Mouse (Mus musculus) MN1 (cell line): ENCODE results near the gene Nkain2.
"Not testable (repeated sequence)": the region's sequence is repeated elsewhere in the genome, so short reads cannot be mapped to it uniquely, and the experiment has no call there.

Experiments used
- DNase-seq: peaks from one replicate; pipeline ENCODE4 v3.0.0-alpha.2; 2016; ENCODE audit warnings: low spot score

The Nkain2 gene

GRCm38 (mm10) chr10:32889652-32890506 lies at the start of gene Nkain2:
Gene Nkain2 (minus strand): TSS chr10:32890462.
- no peak for DNase-seq

- DNase-seq: no peak
Observed at GRCm38 (mm10) chr10:32939853-32940252, 49.6 kb upstream of the Nkain2 start.

GRCm38 (mm10) chr10:32895093-32895492 lies 4.8 kb upstream of the Nkain2 start:
- no peak for DNase-seq

- no peak for DNase-seq
Observed at GRCm38 (mm10) chr10:32890507-32891131, 357 bp upstream of the Nkain2 start.

DNA sequence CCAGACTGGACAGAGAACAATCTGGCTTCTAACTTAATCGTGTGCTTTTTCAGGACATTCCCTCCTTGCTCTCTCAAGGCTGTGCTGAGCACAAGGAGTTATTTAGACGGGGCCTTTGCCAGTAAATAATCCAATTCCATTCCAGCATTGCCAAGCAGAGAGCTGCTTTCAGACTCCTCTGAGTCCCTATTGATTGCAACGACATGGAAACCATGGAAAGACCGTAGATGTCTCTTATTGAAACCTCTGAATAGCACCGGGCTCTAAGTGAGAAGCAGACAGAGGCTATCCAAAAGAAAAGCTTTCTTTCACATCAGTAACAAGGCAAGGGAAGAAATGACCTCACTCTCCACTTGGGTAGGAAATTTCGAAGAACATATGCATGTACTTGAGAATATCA lies 8.3 kb downstream of the Nkain2 start:
- DNase-seq: no peak

- DNase-seq: no peak
Observed at GRCm38 (mm10) chr10:32870691-32871406, 19.4 kb downstream of the Nkain2 start.

DNA sequence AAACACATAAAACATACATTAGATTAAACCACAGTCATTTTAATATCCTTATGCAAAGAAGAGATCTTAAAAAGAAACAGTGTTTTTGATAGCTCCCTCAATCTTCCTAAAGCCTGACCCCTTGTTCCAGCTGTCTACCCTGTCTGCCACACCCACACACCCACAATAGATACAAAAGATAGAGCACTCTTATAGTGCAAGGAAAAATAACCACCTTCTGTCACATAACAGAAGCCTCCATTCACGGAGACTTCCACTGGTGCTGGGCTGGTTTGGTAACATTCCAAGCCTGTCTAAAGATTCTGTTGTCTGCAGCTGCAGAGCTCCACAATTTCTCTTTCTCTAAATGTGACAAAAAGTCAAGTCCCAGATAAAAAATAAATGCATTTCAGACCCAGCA lies 20.7 kb downstream of the Nkain2 start:
- DNase-seq: no peak

DNA sequence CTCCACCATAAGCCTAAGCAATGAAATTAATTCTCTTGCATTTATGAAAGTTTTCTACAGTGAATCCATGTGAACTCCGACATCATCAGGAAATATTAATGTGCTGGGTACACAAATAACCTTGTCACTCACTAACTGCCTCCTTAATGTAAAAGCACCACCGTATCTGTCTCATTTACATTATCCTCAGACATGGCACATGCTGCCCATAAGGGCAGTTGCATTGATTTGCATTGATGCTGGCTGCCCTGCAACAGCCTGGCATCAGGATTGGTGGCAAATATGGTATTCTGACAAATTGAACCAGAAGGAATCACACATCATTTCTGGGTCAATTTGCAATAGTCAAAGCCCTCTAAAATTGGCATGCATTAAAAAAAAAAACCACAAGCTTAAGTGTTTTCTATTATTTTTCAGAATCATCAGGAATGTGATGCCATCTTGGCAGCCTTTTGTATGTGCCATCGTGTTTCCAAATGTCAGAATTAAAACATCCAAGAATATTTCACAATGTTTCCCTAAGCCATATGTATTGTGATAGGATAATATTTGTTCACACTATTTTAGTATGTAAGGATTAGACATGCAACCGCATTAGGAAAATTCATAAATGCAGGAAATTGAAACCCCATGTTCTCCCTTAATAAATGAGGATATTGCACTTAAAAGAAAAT lies 74.9 kb downstream of the Nkain2 start:
- no peak for DNase-seq

DNA sequence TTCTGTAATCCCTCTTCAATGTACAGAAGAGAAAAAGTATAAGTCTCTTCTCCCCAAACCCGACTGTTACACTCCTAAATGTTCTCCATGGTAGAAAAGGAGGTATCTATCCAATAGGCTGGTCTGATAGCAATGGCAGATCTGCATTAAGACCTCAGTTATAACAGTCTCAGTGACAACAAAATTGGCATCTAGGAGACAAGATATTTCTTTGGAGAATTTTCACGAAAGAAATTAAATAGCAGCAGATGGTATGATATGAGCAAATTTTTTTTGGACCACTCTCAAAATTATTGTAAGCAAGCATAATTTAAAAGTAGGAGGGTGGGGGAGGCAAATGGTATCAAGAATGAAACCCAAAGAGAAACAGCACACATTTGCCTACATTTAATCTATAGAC lies 94.0 kb downstream of the Nkain2 start:
- no peak for DNase-seq

DNA sequence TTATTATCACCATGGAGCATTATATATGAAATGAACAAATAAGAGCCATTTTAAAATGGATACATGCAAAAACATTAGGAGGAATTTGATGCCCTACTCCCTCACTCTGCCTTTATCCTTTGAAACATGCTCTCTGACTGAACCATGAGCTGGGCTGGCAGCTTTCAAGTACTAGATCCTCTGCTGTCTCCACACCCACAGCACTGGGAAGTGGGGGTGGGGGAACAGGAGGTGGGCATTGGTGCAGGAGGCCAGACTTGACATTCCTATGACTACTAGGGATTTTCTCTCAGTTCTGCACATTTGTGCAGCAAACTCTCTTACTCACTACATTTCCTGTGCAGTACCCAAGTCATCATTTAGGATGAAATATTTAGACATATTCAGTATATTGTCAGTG lies 99.7 kb downstream of the Nkain2 start:
- DNase-seq: no peak

DNA sequence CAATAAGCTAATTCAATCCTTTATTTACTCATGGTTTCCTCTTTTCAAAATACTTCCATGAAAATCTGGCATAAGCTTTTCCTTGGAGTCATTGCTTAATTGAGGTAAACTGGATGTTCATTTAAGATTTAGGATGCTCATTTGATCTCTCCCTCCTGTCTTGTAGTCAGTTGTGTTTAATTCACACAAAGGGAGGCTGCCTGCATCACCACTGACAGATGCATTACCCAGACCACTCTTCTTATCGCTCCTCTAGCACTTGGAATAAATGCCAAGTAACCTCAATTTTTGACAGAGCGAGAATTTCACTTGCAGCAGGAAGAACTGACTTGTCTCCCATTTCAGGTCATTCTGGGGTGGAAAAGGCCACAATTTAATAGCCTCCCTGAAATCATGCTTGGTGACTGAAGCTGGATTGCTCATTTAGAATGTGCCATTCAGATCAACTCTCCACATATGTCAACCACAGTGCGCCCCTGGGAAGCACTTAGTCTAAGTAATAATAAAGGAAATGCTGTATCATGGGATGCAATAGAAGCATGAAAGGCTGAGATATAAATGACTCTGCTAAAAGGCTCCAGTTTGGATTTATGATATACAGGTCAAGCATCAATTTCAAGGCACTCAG lies 107.4 kb downstream of the Nkain2 start:
- DNase-seq: no peak

DNA sequence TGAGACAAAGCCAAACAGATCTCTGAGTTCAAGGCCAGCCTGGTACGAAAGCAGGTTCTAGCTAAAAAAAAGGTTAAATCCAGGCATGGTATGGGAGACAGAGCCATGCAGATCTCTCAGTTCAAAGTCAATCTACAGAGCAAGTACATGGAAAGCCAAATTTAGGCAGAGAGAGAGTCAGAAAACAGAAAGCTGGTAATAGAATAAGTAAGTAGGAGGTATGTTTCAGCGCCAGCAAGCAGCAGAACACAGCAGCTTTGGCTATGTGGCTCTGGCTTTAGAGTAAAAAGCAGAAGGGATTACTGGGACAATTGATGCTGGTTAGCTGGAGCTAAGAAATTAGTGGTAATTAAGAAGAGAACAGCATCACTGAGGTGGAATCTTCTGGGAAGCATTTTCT lies 151.3 kb downstream of the Nkain2 start:
- no peak for DNase-seq

GRCm38 (mm10) chr10:32706579-32706978 lies 183.7 kb downstream of the Nkain2 start:
- DNase-seq: not testable (repeated sequence)

GRCm38 (mm10) chr10:32696661-32697060 lies 193.6 kb downstream of the Nkain2 start:
- no peak for DNase-seq

DNA sequence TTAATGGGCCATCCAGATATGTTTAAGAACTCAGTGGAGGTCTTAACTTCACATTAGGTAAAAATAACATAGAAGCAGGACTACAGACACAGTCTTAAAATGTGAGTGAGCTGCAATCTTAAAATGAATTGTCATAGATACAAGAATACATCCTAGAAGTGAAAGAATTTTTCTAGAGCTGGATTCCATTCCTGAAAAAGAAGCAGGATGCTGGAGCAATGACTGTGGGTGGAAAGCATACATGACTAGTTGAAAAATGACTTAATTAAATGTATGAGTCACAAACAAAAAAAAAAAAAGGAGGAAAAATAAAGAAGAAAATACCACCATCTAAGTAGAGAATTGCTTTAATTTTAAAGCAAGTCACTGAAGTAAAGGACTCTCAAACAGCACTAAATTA lies 205.7 kb downstream of the Nkain2 start:
- no peak for DNase-seq

DNA sequence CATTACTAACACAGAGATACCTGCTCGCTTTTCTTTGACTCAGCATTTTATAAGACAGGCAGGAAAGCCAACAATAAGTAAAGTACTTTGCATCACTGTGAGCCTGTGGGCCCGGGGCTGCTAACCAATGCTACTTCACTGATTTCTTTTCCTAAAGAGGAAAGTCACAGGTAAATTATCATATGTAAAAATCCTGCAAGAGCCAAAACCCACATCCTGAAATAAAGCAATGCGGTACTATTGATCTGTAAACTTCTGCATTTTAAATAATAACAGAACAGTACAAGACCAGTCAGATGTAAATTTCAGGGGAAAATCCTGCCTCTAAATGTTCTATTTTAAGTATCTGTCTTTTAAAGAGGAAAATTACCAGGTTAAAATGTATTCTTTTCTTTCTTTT lies 250.0 kb downstream of the Nkain2 start:
- no peak for DNase-seq

DNA sequence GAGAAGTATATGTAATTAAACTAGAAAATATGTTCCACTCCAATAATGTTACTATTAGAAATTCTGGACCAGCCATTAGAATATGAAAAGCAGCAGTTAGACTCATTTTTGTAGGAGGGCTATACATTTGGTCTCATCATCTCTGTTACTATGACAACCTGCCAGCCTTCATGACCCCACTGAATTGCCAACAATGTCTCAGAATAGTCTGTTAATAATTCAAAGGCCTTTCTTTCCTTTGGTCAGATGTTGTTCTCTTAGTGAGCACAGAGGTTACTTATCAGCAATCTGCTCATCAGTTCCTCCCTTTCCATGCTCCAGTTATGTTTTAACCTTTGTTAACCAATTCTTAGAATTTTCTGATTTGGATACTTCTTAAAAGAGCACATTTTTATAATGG lies 251.1 kb downstream of the Nkain2 start:
- no peak for DNase-seq

DNA sequence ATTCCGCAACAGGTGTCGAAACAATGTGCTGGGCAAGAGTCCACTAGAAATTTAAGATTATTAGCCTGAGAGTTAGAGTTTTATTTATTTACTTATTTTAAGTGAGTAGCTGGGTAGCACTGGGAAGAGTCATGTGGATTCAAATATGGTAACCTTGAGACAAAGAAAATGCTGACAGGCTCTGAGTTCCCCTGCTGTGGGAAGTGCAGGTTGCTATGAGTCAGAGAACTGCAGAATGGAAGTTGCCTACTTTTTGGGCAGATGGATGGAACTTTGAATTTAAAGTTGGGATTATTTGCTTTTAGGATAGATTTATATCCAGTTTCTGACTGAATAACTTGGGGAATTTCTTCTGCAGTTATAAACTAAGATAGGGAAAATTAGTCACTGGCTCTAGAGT lies 259.2 kb downstream of the Nkain2 start:
- DNase-seq: no peak

- DNase-seq: no peak
Observed at GRCm38 (mm10) chr10:32604448-32604847, 285.8 kb downstream of the Nkain2 start.

GRCm38 (mm10) chr10:32602798-32603197 lies 287.5 kb downstream of the Nkain2 start:
- no peak for DNase-seq

DNA sequence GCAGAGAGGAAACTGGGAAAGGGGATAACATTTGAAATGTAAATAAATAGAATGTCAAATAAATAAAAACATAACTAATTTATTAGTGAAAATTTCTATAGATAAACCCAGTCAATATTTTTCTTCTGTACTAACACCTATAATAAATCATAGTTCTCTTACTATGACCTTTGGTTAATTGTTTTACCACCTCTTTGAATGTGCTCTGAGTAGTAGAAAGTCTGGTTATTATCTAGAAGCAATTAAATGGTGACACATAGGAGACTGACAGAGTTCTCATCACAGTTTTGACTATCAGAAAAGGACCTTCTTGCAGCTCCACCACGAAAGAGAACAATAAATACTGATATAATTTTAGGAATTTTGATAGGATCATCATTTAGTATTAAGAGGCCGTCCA lies 295.3 kb downstream of the Nkain2 start:
- no peak for DNase-seq

DNA sequence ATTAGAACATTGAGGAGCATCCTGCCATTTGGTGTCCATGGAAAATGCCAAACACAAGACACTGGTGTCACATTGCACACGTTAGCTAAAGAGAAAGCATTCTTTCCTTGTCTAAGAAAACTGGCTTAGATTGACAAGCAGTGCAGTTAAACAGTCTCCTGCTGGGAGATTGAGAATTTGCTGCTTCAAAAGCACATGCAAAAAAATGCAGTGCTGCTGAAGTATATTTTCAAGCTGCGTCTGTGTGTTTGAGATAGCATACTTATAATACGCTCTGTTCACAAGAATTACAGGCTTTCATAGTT lies 313.0 kb downstream of the Nkain2 start:
- DNase-seq: no peak
